Mouse (Mus musculus): ENCODE results near the gene Pphln1. TPM values are rescaled to one million over a fixed set of nuclear protein-coding genes. Genes with fewer than 3 reads are reported as not detected.

Gene Pphln1
- polyA plus RNA-seq, 1 experiment from 2014 or later = 32.4 TPM

GRCm38 (mm10) chr15:93484261-93484710, 86.1 kb downstream of the Pphln1 start:
- ATAC-seq (replicated peaks; ENCODE audit: low FRiP score, low read depth) (no peak), DNase-seq (ENCODE audit: low spot score) (no peak)
- H3K36me3 ChIP-seq (ENCODE audit: insufficient read depth, low read length) = no peaks in the 10 kb centered on the region
- no peak overlapping the region for H3K9ac ChIP-seq (ENCODE audit: low read depth, low read length)
- no peak overlapping the region for H3K27ac ChIP-seq
- WGBS = 77% methylated on average over 7 of the region's 7 CpGs
- no peaks in the 10 kb centered on the region for H3K9me3 ChIP-seq (replicated peaks; ENCODE audit: low read length)
- no peak overlapping the region for H3K4me2 ChIP-seq (ENCODE audit: low read length)
- TF ChIP-seq CTCF (IDR thresholded peaks at IDR 0.05; ENCODE audit: low read depth) = peak; percentile 42; the same call in 1 of the 2 replicates
- no peaks in the 10 kb centered on the region for H3K4me1 ChIP-seq (replicated peaks; ENCODE audit: insufficient read depth, low read length)
- H3K27me3 ChIP-seq (ENCODE audit: insufficient read depth, low read length) = no peaks in the 10 kb centered on the region
- no peak overlapping the region for H3K4me3 ChIP-seq (replicated peaks; ENCODE audit: low read depth, low read length)

DNA sequence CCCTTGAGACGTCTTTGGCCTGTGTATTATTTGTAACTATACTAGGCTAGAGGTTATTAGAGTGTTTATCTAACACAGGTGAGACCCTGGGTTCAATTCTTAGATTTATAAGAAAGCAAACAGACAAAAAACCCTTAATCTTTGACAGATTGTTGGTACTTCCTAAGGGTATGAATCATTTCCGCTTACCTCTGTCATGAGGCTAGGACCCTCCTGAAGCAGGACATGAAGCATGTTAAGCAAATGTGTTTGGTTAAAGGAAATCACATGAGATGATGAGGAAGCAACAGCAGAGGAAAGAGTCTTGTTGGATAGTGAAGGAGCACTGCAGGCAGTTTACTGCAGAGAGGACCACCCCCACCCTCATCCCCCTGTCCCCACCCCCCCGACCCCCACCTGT, 87.1 kb downstream of the Pphln1 start:
- H3K27me3 ChIP-seq (ENCODE audit: insufficient read depth, low read length) = no peaks in the 10 kb centered on the region

GRCm38 (mm10) chr15:93486066-93486465, 87.9 kb downstream of the Pphln1 start:
- Histone ChIP-seq H3K36me3 (ENCODE audit: insufficient read depth, low read length) (no peaks in the 10 kb centered on the region), H3K4me2 (ENCODE audit: low read length) (peak overlapping the region; percentile 23; the same call in 1 of the 2 replicates), H3K4me3 (replicated peaks; ENCODE audit: low read depth, low read length) (no peak overlapping the region), H3K9ac (ENCODE audit: low read depth, low read length) (no peak overlapping the region), H3K27ac (no peak overlapping the region), H3K27me3 (ENCODE audit: insufficient read depth, low read length) (no peaks in the 10 kb centered on the region), H3K4me1 (replicated peaks; ENCODE audit: insufficient read depth, low read length) (no peaks in the 10 kb centered on the region), H3K9me3 (replicated peaks; ENCODE audit: low read length) (no peaks in the 10 kb centered on the region)
- DNase-seq (ENCODE audit: low spot score) (peak; percentile 78), ATAC-seq (replicated peaks; ENCODE audit: low FRiP score, low read depth) (no peak)
- no peak for TF ChIP-seq CTCF (IDR thresholded peaks at IDR 0.05; ENCODE audit: low read depth)
- 32% methylated on average over 7 of the region's 7 CpGs for WGBS

More for the DNA sequence above, 87.1 kb downstream of the Pphln1 start:
- TF ChIP-seq CTCF (IDR thresholded peaks at IDR 0.05; ENCODE audit: low read depth) = no peak
- H3K9ac ChIP-seq (ENCODE audit: low read depth, low read length) = no peak overlapping the region
- H3K27ac ChIP-seq = no peak overlapping the region
- H3K9me3 ChIP-seq (replicated peaks; ENCODE audit: low read length) = no peaks in the 10 kb centered on the region
- WGBS = 61% methylated on average over 3 of the region's 3 CpGs
- no peak overlapping the region for H3K4me3 ChIP-seq (replicated peaks; ENCODE audit: low read depth, low read length)
- no peaks in the 10 kb centered on the region for H3K4me1 ChIP-seq (replicated peaks; ENCODE audit: insufficient read depth, low read length)
- H3K36me3 ChIP-seq (ENCODE audit: insufficient read depth, low read length) = no peaks in the 10 kb centered on the region
- ATAC-seq (replicated peaks; ENCODE audit: low FRiP score, low read depth) = no peak
- no peak for DNase-seq (ENCODE audit: low spot score)
- H3K4me2 ChIP-seq (ENCODE audit: low read length) = no peak overlapping the region

DNA sequence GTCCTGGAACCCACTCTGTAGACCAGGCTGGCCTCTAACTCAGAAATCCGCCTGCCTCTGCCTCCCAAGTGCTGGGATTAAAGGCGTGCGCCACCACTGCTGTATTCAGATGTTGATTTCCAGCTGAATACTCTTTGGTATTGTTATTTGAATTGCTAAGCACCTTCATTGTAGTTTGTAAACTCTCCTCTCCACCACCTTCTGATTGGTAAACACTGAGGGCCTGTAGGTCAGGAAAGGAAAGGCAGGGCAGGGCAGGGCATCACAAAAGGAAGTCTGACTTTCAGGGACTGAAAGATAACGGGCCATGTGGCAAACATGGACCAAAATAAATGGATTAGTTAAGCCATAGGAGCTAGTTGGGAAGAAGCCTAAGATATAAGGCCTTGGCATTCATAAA, 91.4 kb downstream of the Pphln1 start:
- H3K4me1 ChIP-seq (replicated peaks; ENCODE audit: insufficient read depth, low read length) = no peaks in the 10 kb centered on the region
- ATAC-seq (replicated peaks; ENCODE audit: low FRiP score, low read depth) = no peak

GRCm38 (mm10) chr15:93494700-93495099, 96.5 kb downstream of the Pphln1 start:
- TF ChIP-seq CTCF (IDR thresholded peaks at IDR 0.05; ENCODE audit: low read depth) = no peak; the same call in 1 of the 2 replicates
- Histone ChIP-seq H3K4me3 (replicated peaks; ENCODE audit: low read depth, low read length) (no peak overlapping the region), H3K4me2 (ENCODE audit: low read length) (no peak overlapping the region), H3K4me1 (replicated peaks; ENCODE audit: insufficient read depth, low read length) (no peaks in the 10 kb centered on the region), H3K27me3 (ENCODE audit: insufficient read depth, low read length) (no peaks in the 10 kb centered on the region), H3K36me3 (ENCODE audit: insufficient read depth, low read length) (peaks cover 13% of the 10 kb centered on the region), H3K9me3 (replicated peaks; ENCODE audit: low read length) (no peaks in the 10 kb centered on the region), H3K9ac (ENCODE audit: low read depth, low read length) (no peak overlapping the region), H3K27ac (no peak overlapping the region)
- ATAC-seq (replicated peaks; ENCODE audit: low FRiP score, low read depth) (no peak), DNase-seq (ENCODE audit: low spot score) (no peak)
- 68% methylated on average over 7 of the region's 7 CpGs for WGBS

More for the DNA sequence above, 91.4 kb downstream of the Pphln1 start:
- Histone ChIP-seq H3K4me2 (ENCODE audit: low read length) (no peak overlapping the region), H3K27ac (no peak overlapping the region), H3K9me3 (replicated peaks; ENCODE audit: low read length) (no peaks in the 10 kb centered on the region), H3K36me3 (ENCODE audit: insufficient read depth, low read length) (0 out of 2 replicates have a peak, but pooled peaks cover 4% of the 10 kb centered on the region), H3K9ac (ENCODE audit: low read depth, low read length) (no peak overlapping the region), H3K4me3 (replicated peaks; ENCODE audit: low read depth, low read length) (no peak overlapping the region), H3K27me3 (ENCODE audit: insufficient read depth, low read length) (no peaks in the 10 kb centered on the region)
- DNase-seq (ENCODE audit: low spot score) = no peak
- no peak for TF ChIP-seq CTCF (IDR thresholded peaks at IDR 0.05; ENCODE audit: low read depth)
- 85% methylated on average over 4 of the region's 4 CpGs for WGBS

DNA sequence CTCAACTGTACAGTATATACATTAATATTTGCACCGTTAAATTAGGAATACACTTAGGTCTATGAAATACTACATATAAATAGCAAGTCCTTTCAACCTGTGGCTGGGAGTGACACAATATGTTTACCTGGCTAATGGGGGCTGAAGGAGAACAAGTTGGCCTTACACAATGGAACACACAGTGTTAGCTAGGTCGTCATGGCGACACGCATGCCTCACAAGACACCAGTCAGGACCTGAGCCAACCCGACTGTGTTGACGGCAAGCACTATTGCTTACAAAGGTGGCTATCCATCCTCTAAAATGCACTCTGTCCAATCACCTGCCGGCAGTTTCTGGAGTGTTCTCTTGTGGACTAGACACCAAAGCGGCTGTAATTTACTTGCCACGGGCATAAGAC, 101.7 kb downstream of the Pphln1 start:
- no peak overlapping the region for H3K9ac ChIP-seq (ENCODE audit: low read depth, low read length)
- ATAC-seq (replicated peaks; ENCODE audit: low FRiP score, low read depth) (peak; percentile 29; the same call in 1 of the 2 replicates), DNase-seq (ENCODE audit: low spot score) (no peak)
- H3K4me1 ChIP-seq (replicated peaks; ENCODE audit: insufficient read depth, low read length) = no peaks in the 10 kb centered on the region
- H3K4me3 ChIP-seq (replicated peaks; ENCODE audit: low read depth, low read length) = no peak overlapping the region
- H3K27me3 ChIP-seq (ENCODE audit: insufficient read depth, low read length) = no peaks in the 10 kb centered on the region
- H3K4me2 ChIP-seq (ENCODE audit: low read length) = no peak overlapping the region
- TF ChIP-seq CTCF (IDR thresholded peaks at IDR 0.05; ENCODE audit: low read depth) = no peak
- 77% methylated on average over 9 of the region's 9 CpGs for WGBS
- H3K27ac ChIP-seq = no peak overlapping the region
- H3K36me3 ChIP-seq (ENCODE audit: insufficient read depth, low read length) = peaks cover 49% of the 10 kb centered on the region
- no peaks in the 10 kb centered on the region for H3K9me3 ChIP-seq (replicated peaks; ENCODE audit: low read length)

DNA sequence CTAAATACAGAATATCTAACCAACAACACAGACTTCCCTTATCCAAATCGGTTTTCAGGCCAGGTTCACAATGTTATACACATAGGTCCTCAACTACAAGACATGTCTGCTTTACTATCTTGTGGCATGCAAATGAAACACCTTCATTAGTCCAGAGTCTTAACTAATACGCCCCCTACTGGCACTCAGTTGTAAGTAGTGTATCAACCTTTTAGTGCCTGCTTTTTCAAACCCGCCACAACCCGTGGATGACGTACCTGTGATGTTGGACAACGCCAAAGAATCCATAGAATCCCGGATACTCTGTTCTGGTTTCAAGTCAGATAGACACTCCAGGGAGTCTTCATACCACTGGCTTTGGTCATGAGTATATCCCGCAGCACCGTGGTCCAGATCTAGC, 104.6 kb downstream of the Pphln1 start:
- 96% methylated on average over 9 of the region's 9 CpGs for WGBS
- ATAC-seq (replicated peaks; ENCODE audit: low FRiP score, low read depth) = no peak
- H3K4me1 ChIP-seq (replicated peaks; ENCODE audit: insufficient read depth, low read length) = no peaks in the 10 kb centered on the region
- no peak overlapping the region for H3K4me2 ChIP-seq (ENCODE audit: low read length)
- no peak overlapping the region for H3K4me3 ChIP-seq (replicated peaks; ENCODE audit: low read depth, low read length)
- DNase-seq (ENCODE audit: low spot score) = no peak
- H3K9ac ChIP-seq (ENCODE audit: low read depth, low read length) = no peak overlapping the region
- H3K9me3 ChIP-seq (replicated peaks; ENCODE audit: low read length) = no peaks in the 10 kb centered on the region
- peak; percentile 31; the same call in 1 of the 2 replicates for TF ChIP-seq CTCF (IDR thresholded peaks at IDR 0.05; ENCODE audit: low read depth)
- peaks cover 65% of the 10 kb centered on the region for H3K36me3 ChIP-seq (ENCODE audit: insufficient read depth, low read length)
- H3K27me3 ChIP-seq (ENCODE audit: insufficient read depth, low read length) = no peaks in the 10 kb centered on the region
- H3K27ac ChIP-seq = no peak overlapping the region

Data from kidney, postnatal 0 days (tissue).